Mouse (Mus musculus): ENCODE measurements around the gene Trim50. TPM values are rescaled to one million over a fixed set of nuclear protein-coding genes. Genes with fewer than 3 reads are reported as not detected.

Gene Trim50
- polyA plus RNA-seq, 1 experiment = not detected

DNA sequence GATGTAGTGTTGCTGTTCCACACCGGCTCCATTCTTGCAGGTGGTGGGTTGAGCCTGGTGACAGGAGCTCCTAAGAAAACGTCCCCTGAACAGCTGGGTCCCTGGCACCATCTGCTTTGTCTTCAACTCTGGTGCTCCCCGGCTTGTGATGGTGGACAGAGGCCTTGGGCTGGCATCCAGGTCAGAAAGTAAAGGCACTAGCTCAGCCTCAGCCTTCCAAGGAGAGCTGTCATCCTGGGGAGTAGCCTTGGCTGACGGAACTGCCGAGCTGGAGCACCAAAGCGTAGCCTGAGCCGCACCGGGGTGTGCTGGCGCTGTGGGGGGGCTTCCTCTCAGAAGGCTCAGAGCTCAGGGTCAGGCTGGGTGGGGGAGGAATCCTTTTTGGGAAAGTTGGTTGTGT is 57.2 kb downstream of the Trim50 start:
- Histone ChIP-seq H3K4me3 (replicated peaks) (no peak overlapping the region), H3K4me1 (no peaks in the 10 kb centered on the region), H3K9me3 (no peaks in the 10 kb centered on the region), H3K27me3 (replicated peaks) (peaks cover 18% of the 10 kb centered on the region), H3K36me3 (replicated peaks; ENCODE audit: low read length) (no peaks in the 10 kb centered on the region)
- TF ChIP-seq FLI1 (IDR thresholded peaks at IDR 0.05; ENCODE audit: low read length) (no peak), GATA1 (IDR thresholded peaks at IDR 0.05; ENCODE audit: borderline replicate concordance, low read length) (no peak)

Other genes with a start within 250 kb of the Trim50 start
- 6.6 TPM in 1 of 2 replicates, not detected in the other for gene Tbl2, start 203.6 kb upstream of the Trim50 start, polyA plus RNA-seq (2012; ENCODE audit: insufficient read depth, low replicate concordance)
- 58.2 and 75.1 TPM in 2 replicates for gene Bcl7b, start 185.0 kb upstream of the Trim50 start, polyA plus RNA-seq (2012; ENCODE audit: insufficient read depth, low replicate concordance)
- gene Baz1b, start 166.0 kb upstream of the Trim50 start, polyA plus RNA-seq (2012; ENCODE audit: insufficient read depth, low replicate concordance) = 8.4 and 12.3 TPM in 2 replicates
- 0.40 and 1.7 TPM in 2 replicates for gene Fzd9, start 102.1 kb upstream of the Trim50 start, polyA plus RNA-seq (2012; ENCODE audit: insufficient read depth, low replicate concordance)
- gene Fkbp6, start 3.3 kb upstream of the Trim50 start, polyA plus RNA-seq (2012; ENCODE audit: insufficient read depth, low replicate concordance) = not detected in 2 replicates
- gene Nsun5, start 16.7 kb downstream of the Trim50 start, polyA plus RNA-seq (2012; ENCODE audit: insufficient read depth, low replicate concordance) = 6.4 and 14.7 TPM in 2 replicates
- 36.0 and 90.7 TPM in 2 replicates for gene Pom121, start 41.3 kb downstream of the Trim50 start, polyA plus RNA-seq (2012; ENCODE audit: insufficient read depth, low replicate concordance)
- gene Hip1, start 191.8 kb downstream of the Trim50 start, polyA plus RNA-seq (2012; ENCODE audit: insufficient read depth, low replicate concordance) = 0.51 TPM in 1 of 2 replicates, not detected in the other
- gene Ccl26, start 210.3 kb downstream of the Trim50 start, polyA plus RNA-seq (2012; ENCODE audit: insufficient read depth, low replicate concordance) = not detected in 2 replicates
- gene Ccl24, start 219.8 kb downstream of the Trim50 start, polyA plus RNA-seq (2012; ENCODE audit: insufficient read depth, low replicate concordance) = not detected in 2 replicates